Mouse (Mus musculus) R1 (cell line): ENCODE data around the gene Nt5m.
A peak's percentile ranks its signal among the peaks of the same experiment; 100 is the strongest.

Source experiments
- DNase-seq: peaks from one replicate; pipeline ENCODE4 v3.0.0-alpha.2; 2018; ENCODE audit warnings: low read depth, low spot score

Nt5m gene

DNA sequence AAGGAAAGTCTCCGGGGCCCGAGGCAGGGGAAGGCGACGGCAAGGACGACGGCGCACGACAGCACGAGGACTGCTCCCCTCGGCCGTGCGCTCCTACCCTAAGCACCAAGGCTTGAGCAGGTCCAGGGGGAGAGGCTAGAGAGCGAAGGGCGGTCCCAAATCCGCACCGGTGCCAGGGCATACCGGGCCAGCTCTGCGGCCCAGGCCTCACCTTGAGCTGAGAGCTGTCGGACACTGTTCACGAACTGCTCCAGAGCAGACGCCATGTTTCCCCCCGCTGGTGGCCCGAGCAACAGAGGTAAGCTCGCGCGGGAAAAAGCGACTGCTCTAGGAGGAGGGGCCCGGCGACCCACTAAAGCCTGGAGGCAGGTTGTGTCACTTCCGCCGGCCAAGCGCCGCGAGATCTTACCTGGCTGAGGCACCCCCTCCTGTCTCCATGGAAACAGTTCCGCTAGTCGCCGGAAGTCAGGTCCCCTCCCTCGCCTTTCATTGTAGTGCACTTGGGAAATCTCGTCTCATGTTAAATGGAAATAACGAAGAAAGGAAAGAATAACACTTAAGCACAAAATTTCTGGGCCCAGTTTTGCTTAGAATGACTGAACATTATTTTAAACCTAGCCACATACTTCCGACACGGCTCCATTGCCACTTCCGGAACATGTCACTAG lies 346 bp downstream of the Nt5m start, which contains the start of gene Cops3:
Gene Cops3, minus strand, starts transcription at position 380 of the 668 bp plus-strand sequence.
- peak; percentile 99 for DNase-seq

DNA sequence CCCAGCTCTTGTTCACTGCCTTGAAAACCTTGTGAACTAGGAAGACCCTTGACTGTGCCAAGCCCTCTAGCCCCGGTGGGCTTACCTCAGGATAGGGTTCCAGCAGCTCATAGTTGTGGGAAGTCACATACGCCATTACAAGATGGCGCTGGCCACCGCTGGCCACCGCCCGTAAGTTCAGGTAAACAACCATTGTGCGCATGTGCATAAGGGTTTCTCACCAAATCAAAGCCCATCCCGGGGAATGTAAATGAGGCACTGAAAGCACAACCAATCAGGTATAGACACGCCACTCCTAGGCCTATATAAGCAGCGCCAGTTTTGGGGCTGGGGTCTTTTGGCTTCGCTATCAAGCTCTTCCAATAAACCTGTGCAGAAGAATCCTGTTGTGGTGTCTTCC lies 7.1 kb downstream of the Nt5m start:
- peak; percentile 79 for DNase-seq

DNA sequence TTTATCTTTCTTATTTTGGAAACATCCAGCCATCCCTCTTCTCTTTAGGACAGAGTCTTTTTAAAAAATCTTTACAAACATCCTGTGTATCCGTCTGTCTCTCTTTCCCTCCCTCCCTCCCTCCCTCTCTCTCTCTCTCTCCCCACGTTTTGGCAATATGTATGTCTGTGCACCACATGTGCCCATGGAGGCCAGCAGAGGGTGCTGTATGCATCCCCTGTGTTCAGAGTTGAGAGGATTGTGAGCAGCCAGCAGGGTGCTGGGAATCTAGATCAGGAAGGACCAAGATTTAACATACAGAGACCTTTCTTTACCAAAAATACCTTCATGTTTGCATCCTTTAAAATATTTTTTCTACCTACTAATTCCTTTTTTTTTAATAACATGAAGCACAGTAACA lies 7.9 kb downstream of the Nt5m start:
- peak; percentile 95 for DNase-seq

DNA sequence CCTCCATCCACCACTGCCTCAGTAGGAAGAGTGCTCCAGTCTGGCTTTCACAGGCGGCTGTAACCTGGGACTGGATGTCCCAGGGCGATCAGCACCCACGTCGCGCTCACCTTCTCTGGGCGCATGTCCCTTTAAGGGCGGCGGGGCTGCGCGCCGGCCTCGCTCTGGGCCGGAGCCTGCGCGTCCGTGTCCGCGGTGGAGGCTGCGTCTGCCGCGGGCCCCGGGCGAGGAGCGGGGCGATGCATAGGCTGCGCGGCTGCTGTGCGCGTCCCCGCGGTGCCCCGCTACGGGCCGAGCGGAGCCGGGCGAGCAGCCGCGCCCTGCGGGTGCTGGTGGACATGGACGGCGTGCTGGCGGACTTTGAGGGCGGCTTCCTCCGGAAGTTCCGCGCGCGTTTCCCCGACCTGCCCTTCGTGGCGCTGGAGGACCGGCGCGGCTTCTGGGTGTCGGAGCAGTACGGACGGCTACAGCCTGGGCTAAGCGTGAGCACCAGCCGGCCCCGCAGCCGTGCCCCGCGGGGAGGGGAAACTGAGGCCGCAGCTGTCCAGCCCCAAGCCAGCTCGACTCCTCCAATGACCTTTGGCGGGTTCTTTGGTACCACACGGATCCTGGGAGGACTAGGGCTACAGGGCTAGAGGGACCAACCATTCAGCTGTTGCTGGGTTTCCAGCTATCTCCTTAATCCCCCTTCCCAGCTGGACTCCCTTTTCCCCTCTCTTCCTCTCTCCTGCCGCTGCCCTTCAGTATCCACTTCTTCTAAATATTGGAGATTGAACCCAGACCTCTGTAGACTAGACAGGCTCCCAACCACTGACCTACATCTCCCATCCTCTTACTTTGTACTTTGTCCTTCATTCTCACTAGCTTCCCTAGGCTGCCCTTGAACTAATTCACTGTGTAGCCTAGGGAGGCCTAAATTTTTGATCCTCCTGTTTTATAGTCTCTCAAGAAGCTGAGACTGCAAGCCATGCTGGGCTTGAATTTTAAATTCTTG lies 8.9 kb downstream of the Nt5m start:
- peak; percentile 52 for DNase-seq

DNA sequence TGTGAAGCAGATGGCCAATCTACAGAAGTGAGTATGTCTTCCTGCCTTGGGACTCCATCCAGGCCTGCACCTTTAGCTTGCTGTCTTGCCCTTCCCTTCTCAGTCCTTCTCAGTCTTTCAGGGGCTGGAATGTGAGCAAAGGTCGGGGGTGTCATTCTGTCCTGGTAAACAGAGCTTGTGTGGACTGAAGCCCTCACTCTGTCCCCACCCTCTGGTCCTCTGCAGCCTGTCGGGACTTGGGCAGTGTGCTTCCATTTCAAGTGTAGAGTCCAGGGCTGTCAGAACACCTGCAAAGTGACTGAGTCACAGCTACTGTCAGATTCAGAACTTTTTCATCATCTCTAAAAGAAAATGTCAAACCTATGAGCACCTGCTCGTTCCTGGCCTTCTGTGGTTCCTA lies 13.6 kb downstream of the Nt5m start:
- DNase-seq, result no peak

DNA sequence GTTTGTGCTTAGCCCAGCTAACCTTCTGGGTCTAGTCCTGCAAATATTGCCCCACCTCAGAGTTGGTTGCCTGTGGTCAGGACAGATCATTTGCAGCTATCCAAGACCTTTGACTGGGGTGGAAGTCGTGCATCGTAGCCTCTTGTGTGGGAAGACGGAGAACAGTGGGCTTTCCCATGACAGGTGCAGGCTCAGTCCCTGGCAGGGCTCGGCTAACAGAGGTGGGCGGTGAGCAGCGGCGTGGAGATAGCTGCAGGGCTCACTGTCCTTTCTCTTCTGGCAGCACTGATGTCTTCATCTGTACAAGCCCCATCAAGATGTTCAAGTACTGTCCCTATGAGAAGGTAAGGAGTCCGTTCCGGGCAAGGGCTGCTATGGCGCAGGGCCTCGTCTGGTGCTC lies 21.2 kb downstream of the Nt5m start:
- DNase-seq, result no peak

DNA sequence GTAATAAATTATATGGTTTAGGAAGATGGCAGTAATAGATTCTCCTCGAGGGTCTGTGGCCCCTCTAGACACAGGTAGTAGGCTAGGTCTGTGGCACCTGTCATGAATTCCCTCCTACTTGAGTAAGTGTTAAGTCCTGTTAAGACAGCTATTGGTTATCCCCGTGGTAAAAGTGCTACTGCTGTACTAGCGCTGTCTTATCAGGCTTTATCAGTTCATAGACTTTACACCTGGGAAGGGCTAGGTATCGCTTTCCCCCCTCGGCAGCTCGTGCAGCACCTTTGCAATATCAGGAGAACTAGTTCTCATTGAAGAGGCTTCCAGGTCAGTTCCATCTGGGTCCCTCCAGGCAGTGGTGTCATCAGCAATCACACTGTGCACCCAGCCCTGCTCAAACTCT lies 25.1 kb downstream of the Nt5m start:
- DNase-seq, result no peak

DNA sequence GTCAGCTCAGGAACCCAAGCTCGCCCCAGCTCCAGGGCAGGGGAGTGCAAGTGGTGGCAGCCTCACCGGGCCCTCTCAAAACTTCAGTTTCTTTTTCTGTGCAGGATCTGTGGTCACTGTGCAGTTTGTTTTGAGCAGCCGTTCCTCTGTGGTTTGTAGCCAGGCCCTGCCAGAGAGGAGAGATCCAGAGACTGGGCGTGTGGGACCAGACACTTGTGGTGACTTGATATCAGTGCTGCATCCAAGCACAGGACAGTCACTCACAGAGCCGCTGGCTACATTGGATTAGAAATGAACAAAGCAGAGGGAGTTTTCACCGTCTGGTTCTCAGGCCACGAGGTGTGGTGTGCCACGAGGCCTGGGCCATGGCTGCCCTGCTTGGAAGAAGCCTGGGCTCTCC lies 32.9 kb downstream of the Nt5m start:
- DNase-seq, result no peak

DNA sequence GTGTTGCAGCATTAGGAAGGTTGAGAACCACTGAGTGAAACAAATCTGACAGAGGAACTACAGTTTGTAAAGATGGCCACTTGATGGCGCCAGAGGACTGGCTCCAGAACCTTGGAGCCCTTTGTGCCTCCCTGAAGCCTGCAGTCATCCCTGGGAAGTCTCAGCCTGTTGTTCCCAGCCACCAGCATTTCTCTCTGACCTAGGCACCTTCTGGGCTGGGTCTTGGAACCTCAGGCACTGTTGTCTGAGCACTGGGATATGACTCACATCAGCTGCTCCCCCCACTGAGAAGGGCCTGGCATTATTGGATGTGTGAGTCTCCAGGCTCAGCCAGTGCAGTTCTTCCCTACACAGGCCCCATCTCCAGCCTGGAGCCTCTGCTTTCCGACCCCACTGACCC lies 40.8 kb downstream of the Nt5m start:
- peak; percentile 77 for DNase-seq

DNA sequence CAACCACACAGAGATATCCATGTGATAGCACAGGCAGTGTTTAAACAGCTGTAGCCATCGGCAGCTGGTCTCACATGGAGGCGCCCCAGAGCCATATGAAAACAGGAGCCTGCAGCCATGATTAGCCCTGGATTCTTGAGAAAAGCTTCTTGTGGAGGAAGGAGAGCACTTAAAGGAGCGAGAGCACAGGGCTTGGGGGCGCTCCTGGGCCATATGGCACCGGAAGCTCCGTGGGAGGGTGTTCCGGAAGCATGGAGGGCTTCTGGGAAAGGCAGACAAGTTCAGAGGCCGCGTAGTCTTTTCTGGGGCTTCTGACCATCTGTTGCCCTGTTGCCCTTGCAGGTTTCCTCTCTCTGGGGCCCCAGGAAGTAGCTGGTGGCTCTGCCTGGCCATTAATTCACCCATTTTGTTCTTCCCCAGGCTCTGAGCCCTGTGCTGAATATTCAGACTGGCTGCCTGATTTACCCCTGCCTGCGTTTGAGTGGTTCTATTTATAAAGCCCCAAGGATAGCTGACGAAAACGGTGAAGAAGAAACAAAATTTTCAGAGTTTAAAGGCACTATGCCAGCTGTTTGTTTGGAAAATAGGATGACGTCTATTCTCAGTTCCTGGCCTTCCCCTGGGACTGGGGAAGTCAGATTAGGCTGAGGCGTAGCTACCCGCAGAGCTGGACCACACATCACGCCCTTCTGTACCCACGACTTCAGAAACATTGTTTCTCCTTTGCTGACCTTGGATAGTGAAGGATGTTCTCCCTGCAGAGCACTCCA lies 46.2 kb downstream of the Nt5m start:
- peak; percentile 39 for DNase-seq

DNA sequence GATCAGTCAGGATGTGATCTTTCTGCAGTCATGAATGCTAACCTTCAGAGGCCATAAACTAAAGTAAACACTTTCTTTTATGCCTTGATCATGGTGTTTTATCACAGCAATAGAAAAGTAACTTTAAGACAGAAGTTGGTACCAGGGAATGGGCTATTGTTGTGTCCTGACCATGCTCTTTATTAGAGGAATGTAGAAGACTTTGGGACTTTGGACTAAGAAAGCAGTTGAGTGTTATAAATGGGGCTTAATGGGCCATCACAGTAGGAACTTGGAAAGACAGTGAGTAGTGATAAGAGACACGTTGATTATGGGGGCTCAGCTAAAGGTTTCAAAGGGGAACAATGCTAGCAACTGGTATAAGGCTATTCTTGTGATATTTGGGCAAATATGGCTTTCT lies 47.7 kb downstream of the Nt5m start:
- DNase-seq, result no peak

DNA sequence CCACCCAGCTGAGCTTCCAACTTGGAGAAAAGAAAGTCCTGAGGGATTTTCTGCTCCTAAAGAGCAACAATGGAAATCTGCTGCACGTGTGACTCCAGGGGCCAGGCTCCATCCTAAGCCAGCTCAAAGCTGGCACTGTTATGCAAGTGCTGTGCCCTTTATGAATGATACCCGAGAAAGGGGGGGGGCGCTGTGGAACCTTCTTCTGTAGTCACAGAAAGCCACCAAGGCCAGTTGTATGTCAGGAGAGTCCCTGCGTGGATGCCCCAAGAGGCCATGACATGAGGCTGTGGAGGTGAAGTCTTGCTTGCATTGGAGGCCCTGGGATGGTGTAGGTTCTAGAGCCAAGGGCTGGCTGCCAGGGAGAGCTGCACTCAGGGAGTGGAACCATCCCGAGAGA lies 48.9 kb downstream of the Nt5m start:
- no peak for DNase-seq

DNA sequence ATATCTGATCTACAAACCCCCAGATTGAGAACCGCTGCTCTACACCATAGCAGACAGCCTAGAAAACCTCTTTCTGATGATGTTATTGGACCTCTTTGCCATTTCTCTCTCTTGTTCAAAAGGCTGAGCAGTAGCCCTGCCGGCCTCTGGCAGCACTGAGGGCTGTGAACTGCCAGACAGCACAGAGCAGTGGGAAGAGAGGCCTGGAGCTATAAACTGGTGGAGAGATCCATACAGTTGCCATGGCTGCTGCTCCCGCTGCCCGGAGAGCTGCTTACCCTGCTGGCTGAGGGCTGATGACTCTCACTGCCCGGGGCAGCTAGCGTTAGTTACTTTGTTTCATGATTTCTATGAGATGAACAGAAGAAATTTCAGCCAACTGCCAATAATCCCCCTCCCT lies 52.6 kb downstream of the Nt5m start:
- peak; percentile 14 for DNase-seq

DNA sequence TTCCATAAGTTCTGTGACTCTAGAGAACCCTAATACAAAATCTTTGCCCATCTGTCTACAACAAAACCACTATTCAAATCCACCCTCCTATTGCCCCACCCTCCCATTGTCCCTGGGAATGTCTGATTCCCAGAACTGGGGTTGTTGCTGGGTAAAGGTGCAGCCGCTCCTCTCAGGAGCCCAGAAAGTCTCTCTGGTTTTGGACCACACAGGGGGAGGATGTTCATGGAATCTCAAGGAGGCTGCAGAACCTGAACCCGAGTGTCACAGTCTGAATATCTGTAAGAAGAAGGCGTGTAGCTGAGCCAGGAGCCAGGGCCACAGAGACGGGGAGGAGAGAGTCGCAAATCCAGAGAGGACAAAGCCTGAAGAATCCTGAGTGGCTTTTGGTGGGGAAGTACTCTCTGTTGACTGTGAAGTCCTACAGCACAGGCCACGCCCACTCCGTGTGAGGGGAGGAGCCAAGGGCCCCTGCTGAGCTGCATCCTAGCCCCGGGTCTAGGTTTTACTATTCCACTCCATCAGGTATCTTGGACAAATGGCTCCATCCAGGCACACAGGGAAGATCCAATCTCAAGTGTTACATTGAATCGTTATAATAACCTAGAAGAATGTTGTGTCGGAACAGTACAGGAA lies 54.0 kb downstream of the Nt5m start:
- peak; percentile 73 for DNase-seq

DNA sequence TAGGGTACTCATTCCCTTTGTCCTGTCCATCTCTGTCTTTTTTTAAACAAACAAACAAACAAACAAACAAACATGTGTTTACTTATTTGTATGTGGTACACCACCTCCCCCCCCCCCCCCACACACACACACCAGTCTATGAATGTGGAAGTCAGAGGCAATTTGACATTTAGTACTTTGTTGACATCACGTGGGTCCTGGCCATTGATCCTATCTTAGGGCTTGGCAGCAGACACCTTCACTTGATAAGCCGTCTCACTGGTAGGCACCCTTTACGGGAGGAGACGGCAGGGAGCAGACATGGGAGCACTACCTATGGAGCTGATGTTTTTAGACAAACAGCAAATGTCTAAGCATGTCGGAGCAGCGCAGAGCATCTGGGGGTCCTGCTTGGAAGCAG lies 55.7 kb downstream of the Nt5m start:
- no peak for DNase-seq

DNA sequence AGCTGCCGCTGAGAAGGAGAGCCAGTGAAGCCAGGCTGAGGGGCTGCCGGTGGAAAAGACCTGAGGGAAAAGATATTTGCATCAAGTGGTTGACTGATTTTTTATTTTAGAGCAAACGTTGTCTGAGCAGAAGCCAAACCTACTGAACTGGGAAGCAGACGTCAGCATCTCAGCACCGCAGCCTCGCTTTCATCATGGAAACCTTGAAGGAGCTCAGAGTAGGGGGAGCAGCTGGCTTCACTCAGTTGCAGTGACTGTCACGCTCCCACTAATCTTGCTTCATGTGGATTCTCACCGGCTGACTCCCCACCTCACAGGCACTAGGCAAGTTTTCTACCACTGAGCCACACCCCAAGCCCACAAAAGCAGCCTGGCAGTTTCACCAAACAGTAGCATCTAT lies 56.1 kb downstream of the Nt5m start:
- DNase-seq, result no peak

DNA sequence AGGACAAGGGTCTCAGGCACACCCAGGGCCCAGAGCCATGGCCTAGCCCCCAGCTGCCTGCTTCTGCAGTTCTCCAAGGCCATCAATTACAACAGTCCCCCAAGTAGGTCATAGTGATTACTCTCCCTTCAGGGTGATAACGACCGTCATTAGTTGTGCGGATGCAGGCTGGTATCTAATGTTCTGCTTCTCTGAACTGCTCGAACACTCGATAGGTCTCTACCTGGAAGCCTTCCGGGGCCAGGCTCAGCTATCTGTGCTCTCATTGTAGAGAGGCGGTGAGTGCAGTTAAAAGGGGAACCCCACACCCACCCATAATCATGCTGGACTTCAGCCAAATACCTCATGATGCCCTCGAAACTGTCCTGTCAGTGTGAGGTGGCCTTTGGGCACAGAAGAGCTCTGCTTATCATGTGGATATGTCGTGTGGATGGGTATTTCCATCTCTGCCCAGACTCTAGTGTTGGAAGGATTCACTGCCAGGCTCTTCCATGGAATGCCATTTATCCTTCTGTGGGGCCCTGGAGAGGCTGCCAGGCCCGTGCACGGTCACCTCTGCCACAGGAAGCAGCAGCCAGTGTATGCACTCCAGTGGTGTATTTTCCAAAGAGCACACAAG lies 58.8 kb downstream of the Nt5m start:
- no peak for DNase-seq

DNA sequence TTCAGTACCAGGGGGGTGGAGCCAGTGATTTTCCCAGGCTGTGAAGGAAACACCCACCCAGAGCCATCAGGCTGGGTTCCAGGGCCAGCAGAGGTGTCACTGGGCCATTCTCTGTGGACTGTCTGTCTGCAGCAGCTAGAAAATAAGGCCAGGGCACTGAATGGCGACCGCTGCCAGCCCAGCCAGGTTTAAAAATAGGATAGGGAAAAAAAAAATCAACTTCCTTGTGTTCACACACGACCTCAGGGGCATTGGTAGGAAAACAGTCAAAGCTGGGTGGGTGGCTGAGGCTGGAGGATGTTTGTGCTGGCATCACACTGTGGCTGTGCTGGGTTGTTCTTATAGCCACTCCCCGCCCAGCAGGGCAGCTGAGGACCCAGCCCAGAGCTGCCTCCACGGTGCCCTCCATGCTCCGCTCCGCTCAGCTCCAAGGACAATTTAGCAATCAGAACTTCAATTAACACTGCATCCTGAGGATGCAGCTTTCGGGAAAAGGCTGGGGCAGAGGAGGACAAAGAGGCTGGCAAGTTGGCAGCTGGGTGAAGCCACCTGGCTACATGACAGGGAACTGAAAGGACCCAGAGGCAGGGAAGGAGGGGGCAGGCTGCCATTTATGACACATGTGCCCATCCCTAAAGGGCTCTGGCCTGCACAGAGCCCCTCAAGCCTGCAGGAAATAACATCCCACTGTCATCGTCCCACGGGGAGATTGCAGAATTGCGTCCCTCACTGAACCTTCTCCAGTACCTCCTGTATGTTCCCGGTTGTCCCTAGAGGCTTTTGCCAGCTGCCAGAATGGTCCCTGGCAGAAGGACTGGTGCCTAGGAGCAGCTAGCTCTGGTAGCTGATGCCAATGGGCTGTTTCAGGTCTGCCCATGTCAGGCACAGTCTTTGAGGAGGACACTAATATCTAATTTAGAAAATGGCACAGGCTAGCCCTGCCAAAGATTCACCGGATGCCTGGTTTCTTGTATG lies 60.8 kb downstream of the Nt5m start:
- DNase-seq, result no peak

DNA sequence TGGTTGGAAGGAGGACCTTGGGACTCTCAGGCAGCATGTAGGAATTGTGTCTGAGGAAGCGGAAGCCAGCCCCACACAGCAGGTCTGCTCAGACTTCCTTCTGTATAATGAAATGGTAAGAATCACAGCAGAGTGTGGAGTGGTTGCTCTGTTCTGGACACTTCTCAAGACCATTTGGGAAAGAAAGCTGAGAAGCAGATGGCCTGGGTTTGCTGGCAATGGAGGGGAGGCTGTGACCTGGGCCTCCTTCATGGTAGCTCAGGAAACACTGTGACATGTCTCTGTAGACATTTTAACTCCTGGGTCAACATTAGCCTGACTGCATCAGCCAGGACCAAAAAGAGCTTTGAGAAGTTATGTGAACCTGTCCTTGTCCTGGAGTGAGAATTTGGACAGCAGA lies 61.7 kb downstream of the Nt5m start:
- no peak for DNase-seq
